Mouse (Mus musculus) brown adipose tissue, adult 24 weeks (tissue): Measurements from ENCODE around the gene Twnk. TPM values are rescaled to one million over a fixed set of nuclear protein-coding genes. Genes with fewer than 3 reads are reported as not detected.

ENCODE experiments used
- H3K27ac ChIP-seq: fragments of 200-500 bp; replicated peaks from 2 replicates; pipeline ENCODE4 v1.5.1; 2012; ENCODE audit warnings: low read depth, mild to moderate bottlenecking, low read length
- H3K4me1 ChIP-seq: fragments of 200-500 bp; 2 replicates; pipeline ENCODE4 v1.6.1; 2012; ENCODE audit warnings: low read length, mixed read lengths; ENCODE audit not compliant: control insufficient read depth, insufficient read depth, insufficient read length
- H3K4me3 ChIP-seq: fragments of 200-500 bp; 2 replicates; pipeline ENCODE4 v1.5.1; 2012; ENCODE audit warnings: low read depth, mild to moderate bottlenecking, low read length, moderate library complexity; ENCODE audit not compliant: insufficient read depth
- polyA plus RNA-seq: library from polyadenylated mRNA; stranded (reverse); fragments of >200 nt; gene quantifications from 2 replicates; pipeline ENCODE4 v1.2.4, GENCODE M21; 2012; ENCODE audit not compliant: missing spikeins, insufficient read depth, insufficient read length

Twnk gene
- polyA plus RNA-seq, 1 experiment: 9.1 TPM

DNA sequence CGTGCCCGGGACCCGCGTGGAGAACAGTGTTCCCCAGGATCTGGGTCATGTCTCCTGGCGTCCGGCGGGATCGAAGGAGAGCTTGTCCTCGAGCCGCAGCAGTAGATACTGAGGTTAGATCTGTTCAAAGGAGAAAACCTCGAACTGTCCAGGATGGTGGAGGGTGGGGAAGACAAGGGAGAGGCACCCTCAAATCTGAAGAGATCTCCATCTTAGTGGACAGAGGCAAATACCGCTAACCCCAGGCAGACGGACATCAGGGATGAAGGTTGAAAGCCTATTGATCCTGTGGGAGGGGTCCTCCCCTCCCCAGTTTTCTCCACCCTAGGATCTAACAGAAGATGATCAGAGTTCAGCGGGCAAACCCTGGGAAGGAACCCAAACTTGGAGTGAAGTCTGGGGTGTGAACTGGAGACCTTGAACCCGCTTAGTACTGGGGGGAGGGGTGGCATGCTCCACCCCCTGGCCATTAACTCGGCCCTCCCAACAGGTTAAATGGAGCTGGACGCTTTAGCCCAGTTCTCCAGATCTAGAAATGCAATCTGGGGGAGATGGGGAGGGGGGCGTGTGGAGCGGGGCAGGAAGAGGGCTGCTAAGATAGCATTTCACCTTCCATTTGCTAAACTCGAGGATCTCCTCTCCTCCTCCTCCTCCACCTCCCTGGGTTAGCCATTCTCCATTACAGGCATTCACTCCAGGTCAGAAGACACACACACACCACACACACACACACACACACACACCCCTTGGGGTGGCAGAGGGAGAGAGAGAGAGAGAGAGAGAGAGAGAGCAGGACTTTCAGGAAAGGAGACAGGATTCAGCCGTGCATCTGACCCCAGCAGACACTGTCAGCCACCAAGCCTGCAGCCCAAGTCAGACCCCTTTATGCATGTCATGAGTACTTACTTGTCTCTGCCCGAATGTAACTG lies 15.6 kb upstream of the Twnk start:
- Histone ChIP-seq H3K4me1 (0 out of 2 replicates have a peak, but pooled peaks cover 2% of the 10 kb centered on the region), H3K4me3 (peak overlapping the region; percentile 53), H3K27ac (no peak overlapping the region)

DNA sequence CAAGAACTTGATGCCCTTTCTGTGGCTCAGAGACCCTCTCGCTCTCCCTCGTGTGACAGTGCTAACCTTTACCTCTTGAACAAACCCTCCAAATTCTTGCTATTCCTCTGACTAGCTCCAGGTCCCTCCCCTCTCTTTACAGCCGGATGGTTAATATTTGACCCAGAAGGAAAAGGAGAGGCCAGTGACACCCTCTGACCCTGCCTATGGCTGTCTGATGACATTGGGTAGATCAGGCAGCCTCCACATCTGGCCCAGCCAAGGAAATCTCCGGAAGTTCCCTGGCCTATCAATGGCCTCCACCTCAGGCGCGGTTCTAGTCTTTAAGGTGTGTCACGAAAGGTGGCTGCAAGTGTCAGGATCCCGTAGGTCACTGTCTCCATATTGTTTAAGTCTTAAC lies 14.4 kb upstream of the Twnk start:
- H3K4me1 ChIP-seq: no peaks in the 10 kb centered on the region
- H3K27ac ChIP-seq: no peak overlapping the region
- no peak overlapping the region for H3K4me3 ChIP-seq

DNA sequence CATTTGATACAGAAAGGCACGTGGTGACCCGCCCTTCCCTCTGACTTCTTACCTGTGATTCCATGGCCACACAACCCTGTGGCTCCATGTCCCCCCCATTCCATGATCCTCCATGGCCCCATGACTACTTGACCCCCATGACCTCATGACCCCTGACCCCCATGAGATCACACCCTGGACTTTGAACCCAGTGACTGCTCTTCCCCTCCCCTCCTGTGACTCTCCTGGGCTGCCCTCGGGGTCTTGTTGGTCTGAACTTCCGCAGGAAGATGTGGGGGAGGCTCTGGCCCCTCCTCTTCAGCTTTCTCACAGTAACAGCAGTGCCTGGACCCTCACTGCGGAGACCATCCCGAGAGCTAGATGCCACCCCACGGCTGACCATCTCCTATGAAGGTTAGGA lies 13.2 kb upstream of the Twnk start:
- no peak overlapping the region for H3K4me3 ChIP-seq
- H3K27ac ChIP-seq: no peak overlapping the region
- no peaks in the 10 kb centered on the region for H3K4me1 ChIP-seq

DNA sequence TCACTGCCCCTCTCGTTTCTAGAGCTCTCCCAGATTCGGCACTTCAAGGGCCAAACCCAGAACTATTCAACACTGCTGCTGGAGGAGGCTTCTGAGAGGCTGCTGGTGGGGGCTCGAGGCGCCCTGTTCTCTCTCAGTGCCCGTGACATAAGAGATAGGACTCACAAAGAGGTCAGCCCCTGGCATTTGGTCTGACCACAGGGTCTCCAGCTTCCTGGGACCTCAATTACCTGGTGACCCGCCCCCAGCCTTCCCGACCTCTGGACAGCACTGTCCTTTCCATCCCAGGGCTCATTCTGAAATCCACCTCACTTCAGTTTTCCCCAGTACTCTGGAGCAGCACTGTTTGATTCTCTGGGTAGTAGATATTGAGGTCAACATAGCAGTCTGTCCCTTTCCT lies 12.8 kb upstream of the Twnk start:
- H3K4me1 ChIP-seq: no peaks in the 10 kb centered on the region
- no peak overlapping the region for H3K27ac ChIP-seq
- no peak overlapping the region for H3K4me3 ChIP-seq

DNA sequence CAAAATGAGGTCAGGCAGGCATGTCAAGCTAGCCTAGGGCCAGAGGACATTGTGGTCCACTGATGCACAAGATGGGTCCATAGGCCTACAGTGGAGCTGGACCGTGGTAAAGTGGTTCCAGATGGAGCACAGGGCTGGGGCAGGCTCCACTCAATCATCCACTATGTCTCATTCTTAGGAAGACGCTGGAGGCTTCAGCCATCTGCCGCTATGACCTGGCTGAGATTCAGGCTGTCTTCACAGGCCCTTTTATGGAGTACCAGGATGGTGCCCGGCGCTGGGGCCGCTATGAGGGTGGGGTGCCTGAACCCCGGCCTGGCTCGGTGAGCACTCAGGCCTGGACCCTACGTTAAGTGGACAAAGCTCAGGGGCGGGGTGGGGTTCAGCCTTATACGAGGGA lies 7.7 kb upstream of the Twnk start:
- Histone ChIP-seq H3K4me1 (no peaks in the 10 kb centered on the region), H3K27ac (no peak overlapping the region), H3K4me3 (no peak overlapping the region)

DNA sequence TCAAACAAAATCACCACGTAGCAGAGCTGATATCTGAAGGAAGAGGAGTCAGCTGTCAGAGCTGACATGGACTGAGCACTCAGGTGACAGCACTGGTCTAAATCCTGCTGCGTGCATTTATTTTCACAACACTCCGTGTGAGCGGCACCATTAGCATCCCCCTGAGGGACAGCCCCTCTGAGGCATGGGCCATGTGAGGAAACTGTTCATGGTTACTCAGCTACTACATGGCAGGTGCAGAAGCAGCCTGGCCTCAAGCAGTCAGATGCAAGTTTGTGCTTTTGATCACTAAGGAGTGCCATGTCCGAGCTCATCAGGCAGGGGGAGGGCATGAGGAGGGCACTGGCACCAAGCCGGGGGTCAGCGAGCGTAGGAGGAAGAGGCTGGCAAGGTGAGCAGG lies 5.8 kb upstream of the Twnk start:
- Histone ChIP-seq H3K27ac (no peak overlapping the region), H3K4me3 (no peak overlapping the region), H3K4me1 (no peaks in the 10 kb centered on the region)

DNA sequence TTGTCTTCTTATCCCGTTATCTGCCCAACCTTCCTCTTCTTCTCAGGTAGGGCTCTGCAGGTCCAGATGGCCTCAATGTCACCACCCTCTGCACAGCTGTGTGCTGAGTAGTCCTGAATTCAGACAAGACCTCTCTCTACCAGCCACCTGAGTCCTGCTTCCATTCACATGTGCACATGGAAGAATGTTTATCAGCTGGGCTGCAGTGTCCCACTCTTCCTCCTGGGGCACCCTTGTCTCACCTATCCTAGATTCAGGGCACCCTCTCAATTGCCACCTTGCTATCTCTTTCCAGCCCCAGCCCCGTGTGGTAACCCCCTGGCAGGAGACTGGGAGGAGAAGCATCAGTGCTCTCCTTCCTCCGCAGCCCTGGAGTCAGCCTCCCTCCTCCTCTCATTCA lies 3.2 kb upstream of the Twnk start:
- H3K4me3 ChIP-seq: no peak overlapping the region
- no peaks in the 10 kb centered on the region for H3K4me1 ChIP-seq
- H3K27ac ChIP-seq: no peak overlapping the region

DNA sequence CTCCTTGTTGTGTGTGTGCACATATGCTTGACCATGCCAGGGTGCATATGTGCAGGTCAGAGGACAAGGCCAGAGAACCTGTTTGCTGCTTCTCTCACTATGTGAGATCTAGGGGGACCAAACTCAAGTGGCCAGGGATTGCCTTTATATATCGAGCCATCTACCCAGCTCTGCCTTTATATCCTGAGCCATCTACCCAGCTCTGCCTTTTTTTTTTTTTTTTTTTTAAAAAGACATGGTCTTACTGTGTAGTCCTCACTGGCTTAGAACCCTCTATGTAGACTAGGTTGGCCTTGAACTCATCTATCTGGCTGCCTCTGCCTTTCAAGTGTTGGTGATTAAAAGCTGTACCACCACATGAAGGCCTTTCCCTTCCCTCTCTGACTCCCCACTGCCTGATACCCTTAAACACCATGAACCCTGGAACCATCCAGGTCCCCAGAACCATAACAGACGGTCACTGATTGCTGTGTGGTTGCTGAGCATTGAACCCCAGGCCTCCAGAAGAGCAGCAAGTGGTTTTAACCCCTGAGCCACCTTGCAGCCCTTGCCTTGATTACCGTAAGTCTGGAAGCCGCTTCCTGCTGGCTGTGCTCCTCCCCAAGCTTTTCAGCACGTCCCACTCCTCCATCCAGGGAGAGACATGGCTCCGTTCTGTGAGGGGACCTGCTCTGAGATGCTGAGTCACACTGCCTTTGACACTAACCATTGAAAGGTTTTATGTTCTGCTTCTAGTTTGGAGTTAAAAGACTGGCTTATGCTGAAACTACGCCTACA lies 1.5 kb upstream of the Twnk start:
- no peak overlapping the region for H3K27ac ChIP-seq
- H3K4me3 ChIP-seq: no peak overlapping the region
- no peaks in the 10 kb centered on the region for H3K4me1 ChIP-seq

DNA sequence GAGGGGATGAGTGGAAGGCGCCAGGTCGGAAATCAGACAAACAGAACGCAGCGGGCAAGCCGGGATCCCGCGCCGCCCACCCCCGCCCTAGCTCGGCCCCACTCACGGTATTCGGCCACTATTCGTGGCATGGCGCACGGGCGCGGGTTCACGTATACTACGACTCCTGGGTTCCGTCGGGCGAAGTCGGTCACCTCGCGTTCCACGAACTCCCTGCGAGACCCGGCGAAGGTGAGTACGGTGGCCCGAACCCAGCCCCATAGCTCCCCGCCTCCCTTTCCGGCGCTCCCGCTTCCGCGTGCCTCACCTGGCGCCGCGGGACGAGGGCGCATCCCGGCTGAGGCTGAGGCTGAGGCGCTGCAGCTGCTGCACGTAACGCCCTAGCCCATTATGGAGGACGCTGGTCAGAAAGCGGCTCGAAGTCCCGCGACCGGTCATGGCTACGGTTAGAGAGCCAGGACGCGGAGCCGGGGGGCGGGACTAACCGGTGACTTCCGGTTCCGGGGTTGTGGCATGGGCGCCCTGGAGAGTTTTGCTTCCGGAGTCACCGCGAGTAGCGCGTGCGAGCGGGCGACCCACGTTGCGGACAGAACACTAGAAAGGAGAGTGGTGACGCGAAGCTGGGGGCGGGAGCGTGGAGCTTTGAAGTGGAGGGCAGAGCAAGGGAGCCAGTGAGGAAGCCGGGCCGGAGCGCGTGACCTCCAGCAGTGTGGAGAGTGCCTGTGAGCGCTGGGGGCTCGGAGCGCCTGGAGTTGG lies 672 bp downstream of the Twnk start, which contains the start of gene Mrpl43:
TSS of gene Mrpl43 (minus strand) at position 486 of the 756 bp plus-strand sequence.
- no peaks in the 10 kb centered on the region for H3K4me1 ChIP-seq
- peak within 1 kb of the TSS; percentile 99 for H3K4me3 ChIP-seq
- peak within 1 kb of the TSS; percentile 89 for H3K27ac ChIP-seq

DNA sequence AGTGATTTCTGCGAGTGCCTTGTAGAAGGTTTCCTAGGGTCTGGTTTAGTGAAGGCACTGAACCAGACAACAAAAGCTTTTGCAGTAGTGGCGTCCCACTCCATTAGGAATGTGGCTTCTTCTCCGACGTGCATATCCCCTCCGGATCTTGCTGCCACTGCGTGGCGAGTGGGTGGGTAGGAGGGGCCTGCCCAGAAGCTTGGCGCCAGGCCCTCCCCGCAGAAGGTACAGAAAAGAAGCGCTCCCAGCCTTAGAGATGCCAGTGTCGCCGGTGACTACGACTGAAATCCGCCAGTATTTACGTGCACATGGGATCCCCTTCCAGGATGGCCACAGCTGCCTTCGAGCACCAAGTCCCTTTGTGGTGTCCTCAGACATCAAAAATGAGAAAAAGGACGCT lies 1.6 kb downstream of the Twnk start:
- Histone ChIP-seq H3K4me1 (no peaks in the 10 kb centered on the region), H3K27ac (peak overlapping the region; percentile 63; the same call in 1 of the 2 replicates), H3K4me3 (peak overlapping the region; percentile 99)

DNA sequence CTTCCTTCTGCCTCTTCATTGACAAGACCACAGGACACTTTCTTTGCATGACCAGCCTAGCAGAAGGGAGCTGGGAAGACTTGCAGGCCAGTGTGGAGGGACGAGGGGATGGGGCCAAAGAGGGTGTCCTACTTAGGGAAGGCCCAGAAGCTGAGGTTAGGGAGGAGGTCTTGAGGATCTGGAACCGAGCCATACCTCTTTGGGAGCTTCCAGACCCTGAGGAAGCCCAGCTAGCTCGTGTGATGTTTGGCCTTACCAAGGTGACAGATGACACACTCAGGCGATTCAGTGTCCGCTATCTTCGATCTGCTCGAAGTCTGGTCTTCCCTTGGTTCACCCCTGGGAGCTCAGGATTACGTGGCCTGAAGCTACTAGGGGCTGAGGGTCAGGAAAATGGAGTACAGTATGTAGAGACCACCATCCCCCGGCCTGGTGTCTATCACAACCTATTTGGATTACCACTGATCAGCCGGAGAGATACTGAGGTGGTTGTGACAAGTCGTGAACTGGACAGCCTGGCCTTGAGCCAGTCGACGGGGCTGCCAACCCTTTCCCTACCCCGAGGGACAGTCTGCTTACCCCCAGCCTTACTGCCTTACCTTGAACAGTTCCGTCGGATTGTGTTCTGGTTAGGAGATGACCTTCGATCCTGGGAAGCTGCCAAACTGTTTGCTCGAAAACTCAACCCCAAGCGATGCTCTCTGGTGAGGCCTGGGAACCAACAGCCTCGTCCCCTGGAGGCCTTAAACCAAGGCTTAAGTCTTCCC lies 2.1 kb downstream of the Twnk start:
- Histone ChIP-seq H3K4me3 (peak overlapping the region; percentile 99), H3K4me1 (no peaks in the 10 kb centered on the region), H3K27ac (no peak overlapping the region)

DNA sequence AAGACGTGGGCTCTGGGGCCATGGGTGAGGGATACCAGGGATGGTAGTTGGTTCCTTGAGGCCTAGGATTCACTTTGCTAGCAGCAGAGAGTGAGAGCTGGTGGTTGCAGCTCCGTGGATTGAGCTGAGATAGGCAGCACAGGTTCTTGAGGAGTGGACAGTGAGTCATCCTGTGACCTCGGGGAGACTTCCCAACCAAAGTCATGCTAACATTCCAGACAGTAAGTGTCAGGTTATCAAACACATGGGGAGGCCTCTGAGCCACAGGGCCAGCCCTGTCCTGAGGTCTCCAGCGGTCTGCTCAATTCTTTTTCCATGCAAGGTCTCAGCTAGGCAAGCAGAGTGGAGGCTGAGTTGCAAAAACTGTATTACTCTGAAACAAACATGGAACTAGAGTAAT lies 5.2 kb downstream of the Twnk start:
- Histone ChIP-seq H3K27ac (no peak overlapping the region), H3K4me1 (no peaks in the 10 kb centered on the region), H3K4me3 (no peak overlapping the region)

DNA sequence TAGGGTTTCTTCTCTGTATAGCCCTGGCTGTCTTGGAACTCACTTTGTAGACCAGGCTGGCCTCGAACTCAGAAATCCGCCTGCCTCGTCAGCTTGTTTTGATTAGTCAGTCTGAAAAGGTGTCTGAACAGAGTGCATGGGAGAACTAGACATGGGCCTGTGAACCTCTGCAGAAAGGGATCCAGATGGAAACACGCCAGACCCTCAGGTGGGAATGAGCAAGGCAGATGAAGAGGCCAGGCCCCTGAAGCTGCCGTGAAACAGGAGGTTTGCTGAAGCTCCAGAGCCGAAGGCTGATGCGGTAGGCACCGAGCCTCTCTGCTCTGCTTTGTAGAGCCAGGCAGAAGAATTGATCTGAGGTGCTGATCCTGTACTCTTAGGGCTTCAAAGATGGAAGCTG lies 6.8 kb downstream of the Twnk start:
- Histone ChIP-seq H3K27ac (no peak overlapping the region), H3K4me3 (no peak overlapping the region), H3K4me1 (no peaks in the 10 kb centered on the region)

DNA sequence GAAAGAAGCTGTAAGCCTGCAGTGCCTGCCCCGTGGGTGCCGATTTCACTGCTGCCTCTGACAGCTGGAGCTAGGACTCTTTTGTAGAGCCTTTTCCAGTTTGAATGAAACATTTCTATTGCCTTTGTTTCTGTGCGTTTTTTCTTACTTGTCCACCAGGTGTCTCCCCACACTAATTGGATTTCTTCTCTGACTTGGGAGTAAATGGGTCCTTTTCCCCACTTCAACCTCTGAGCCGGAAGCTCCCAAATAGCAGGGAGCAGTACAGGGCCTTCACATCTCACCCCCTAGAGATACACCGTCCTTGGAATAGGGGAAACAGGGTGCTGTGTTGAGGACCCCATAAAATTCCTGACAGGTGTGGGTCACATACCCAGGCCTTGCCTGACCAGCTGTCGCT lies 7.2 kb downstream of the Twnk start:
- Histone ChIP-seq H3K4me3 (no peak overlapping the region), H3K27ac (no peak overlapping the region)

More for the DNA sequence above, 7.2 kb downstream of the Twnk start:
- H3K4me1 ChIP-seq: no peaks in the 10 kb centered on the region
